Mouse (Mus musculus): ENCODE measurements around the gene Fam178b. TPM values are rescaled to one million over a fixed set of nuclear protein-coding genes. Genes with fewer than 3 reads are reported as not detected.
A peak's percentile ranks its signal among the peaks of the same experiment; 100 is the strongest.

Fam178b gene
- total RNA-seq, 2 experiments from 2014 or later: 0.83 TPM; not detected in 1

DNA sequence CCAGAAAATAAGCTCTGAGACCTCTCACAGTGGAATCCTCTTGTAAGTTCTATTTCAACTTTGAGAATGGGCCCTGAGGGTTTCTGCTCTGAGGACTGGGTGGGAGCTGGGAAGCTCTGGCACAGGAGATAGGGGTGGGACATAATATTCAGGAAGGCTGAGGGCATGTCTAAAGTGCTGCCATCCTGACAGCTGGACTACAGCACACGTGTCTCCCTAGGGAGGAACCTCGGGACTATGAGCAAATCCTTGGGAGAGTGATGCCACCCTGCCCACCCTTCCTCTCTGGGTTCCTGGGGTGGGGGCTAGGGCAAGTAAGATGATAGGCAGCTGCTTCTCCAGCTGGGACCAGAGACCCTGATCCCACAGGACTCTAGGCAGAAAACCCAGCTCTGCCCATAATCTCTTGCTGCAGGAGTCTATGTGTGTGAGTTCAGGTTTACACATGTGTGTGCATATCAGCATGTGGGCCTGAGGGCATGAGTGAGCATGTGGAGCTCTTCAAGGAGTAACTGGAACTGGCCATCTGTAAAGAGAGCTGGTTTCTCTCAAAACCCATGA, 110.8 kb downstream of the Fam178b start:
- DNase-seq (ENCODE audit: low spot score): no peak
- intact Hi-C loops (cut with DNase I): no loop called here

DNA sequence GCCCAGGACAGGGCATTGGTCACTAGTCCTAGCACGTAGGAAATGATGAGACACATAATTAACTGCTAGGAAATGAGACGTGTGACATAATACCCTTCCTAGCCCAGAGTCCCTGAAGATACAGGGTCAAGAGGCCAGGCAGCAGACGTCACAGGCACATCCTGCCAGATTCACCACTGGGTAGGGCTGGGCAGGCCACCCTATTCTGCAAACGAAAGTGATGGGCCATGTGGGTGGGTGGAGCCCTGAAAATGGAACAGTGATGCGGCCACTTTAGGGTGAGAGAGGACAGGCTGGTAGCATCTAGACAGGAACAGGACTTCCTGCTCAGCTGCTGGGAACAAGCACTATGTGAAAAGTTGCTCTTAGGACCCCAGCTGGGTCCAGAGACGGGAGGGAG, 111.4 kb downstream of the Fam178b start:
- no peak for DNase-seq (ENCODE audit: low spot score)
- intact Hi-C loops (cut with DNase I): no loop called here

DNA sequence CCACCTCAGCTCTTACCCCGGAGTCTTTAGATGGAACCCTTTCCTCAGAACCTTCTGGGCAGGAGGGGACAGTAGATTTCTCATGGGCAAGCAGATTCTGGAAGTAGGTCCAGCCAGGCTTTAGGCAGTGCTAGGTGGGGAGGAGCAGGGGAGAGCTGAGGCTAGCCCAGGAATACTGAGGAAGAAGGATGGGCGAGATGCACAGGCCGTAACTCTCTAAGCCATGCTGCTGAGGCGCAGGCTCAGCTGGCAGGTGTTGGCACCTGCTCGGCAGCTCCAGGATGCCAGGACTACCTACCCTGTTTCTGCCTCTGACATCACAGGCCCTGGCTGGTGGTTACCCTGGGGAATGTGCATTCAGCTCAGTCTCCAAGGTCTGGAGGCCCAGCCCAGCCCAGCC, 112.7 kb downstream of the Fam178b start:
- DNase-seq (ENCODE audit: low spot score): no peak
- intact Hi-C loops (cut with DNase I): no loop called here

DNA sequence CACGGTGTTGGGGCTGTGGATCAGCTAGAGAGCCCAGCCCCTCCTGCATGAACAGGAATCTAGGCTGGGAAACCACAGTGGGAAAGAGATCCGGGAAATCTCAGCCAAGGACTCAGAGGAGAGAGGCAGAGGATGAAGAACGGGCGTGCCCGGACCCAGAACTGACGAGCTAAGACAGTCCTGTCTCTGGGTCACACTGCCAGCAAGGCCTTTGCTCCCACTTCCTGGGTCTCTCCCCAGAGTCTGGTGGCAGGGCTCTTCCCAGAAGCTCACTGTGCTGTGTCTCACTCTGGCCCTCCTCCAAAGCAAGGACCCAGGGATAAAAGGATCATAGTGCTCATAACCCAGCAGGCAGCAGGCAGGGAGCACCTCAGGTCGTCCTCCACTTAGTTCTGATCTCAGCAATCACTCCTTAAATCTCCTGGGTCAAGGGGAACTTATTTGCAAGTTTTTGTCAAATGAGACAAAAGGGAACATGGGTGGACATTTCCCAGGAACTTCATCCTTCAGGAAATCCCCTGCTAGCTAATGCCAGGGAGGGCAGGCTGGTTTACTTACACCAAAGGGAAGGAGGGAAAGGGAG, 113.2 kb downstream of the Fam178b start:
- no peak for DNase-seq (ENCODE audit: low spot score)
- intact Hi-C loops (cut with DNase I): no loop called here

DNA sequence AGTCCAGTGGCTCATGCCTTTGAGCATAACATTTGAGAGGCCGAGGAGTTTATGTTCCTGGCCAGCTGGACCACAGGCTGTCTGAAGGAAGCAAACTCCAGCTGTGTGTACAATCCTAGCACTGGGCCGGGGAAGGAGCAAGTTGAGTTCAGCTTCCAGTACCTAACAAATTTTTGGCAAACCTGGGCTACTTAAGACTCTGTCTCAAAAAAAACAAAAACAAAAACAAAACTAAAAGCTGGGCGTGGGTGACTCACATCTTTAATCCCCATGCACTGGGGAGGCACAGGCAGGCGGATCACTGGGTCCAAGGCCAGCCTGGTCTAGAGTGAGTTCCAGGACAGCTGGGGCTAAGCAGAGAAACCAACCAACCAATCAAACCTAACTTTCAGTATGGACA, 114.2 kb downstream of the Fam178b start:
- intact Hi-C loops (cut with DNase I): no loop called here
- DNase-seq (ENCODE audit: low spot score): no peak

- DNase-seq (ENCODE audit: low spot score): no peak
- intact Hi-C loops (cut with DNase I): no loop called here
Measured at GRCm38 (mm10) chr1:36567818-36568603, 115.0 kb downstream of the Fam178b start.

- no peak for DNase-seq (ENCODE audit: low spot score)
- intact Hi-C loops (cut with DNase I): no loop called here
Measured at GRCm38 (mm10) chr1:36566425-36566824, 116.6 kb downstream of the Fam178b start.

- DNase-seq (ENCODE audit: low spot score): peak; percentile 66
- intact Hi-C loops (cut with DNase I): no loop called here
Measured at GRCm38 (mm10) chr1:36564101-36564500, 118.9 kb downstream of the Fam178b start.

- intact Hi-C loops (cut with DNase I): no loop called here
- no peak for DNase-seq (ENCODE audit: low spot score)
Measured at GRCm38 (mm10) chr1:36563632-36564031, 119.4 kb downstream of the Fam178b start.

DNA sequence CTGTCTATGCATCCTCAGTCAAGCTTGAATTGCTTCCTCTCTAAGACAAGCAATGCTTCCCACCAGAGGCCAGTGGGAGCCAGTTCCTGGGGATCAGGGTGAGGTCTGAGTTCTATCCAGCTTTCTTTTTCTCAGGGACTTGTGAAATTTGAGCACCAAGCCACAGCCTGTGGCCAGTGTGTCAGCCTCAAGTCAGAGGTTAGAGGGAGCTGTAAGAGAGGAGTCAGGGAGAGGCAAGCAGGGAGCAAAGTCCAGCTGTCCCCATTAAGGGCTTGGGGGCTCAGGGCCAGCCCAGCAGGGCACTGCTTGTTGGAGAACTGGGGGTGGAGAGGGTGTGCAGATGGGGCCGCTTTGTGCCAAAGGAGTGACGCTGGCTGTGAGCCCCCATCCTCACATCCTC, 119.8 kb downstream of the Fam178b start:
- intact Hi-C loops (cut with DNase I): no loop called here
- DNase-seq (ENCODE audit: low spot score): peak; percentile 42

DNA sequence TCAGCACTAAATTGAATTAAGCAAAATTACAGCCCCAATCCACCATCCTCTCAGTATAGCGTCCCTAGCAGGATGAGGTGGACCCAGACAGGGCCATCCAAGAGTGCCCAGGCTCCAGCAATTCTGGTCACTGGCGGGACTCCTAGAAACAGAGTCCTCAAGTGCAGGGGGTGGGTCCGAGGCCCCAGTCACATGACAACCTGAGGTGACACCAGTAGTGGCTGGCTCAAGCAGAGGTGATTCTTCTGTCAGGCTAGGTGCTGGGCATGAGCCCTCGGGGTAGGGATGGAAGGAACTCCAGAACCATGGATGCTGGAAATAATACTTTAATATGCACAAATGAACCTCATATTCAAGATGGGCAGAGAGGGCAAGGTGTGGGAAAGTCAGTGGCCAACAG, 120.6 kb downstream of the Fam178b start:
- intact Hi-C loops (cut with DNase I): no loop called here
- no peak for DNase-seq (ENCODE audit: low spot score)

DNA sequence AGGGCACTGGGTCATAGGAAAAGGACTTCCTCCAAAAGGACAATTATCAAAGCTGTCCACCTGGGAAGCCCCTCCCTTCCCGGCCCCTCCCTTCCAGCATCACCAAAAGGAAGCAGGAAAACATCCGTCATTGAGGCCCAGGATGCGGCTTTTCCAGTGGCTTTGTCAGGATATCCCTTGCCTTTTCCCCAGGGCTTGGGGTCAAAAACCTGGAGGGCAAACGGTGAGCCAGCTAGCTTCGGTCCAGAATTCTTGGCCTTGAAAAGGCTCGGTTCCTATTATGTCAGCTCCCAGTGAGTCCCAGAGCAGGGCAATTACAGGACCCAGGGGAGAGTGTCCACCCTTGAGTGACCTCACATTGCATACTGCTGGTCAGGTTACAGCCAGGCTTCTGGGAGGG, 122.1 kb downstream of the Fam178b start:
- peak; percentile 44 for DNase-seq (ENCODE audit: low spot score)
- intact Hi-C loops (cut with DNase I): no loop called here

- no peak for DNase-seq (ENCODE audit: low spot score)
- intact Hi-C loops (cut with DNase I): loop anchor here (2.0 kb wide), 2 partner anchors 21 to 53 kb away; no protein-coding TSS in a partner anchor
Measured at GRCm38 (mm10) chr1:36559888-36560287, 123.1 kb downstream of the Fam178b start.

DNA sequence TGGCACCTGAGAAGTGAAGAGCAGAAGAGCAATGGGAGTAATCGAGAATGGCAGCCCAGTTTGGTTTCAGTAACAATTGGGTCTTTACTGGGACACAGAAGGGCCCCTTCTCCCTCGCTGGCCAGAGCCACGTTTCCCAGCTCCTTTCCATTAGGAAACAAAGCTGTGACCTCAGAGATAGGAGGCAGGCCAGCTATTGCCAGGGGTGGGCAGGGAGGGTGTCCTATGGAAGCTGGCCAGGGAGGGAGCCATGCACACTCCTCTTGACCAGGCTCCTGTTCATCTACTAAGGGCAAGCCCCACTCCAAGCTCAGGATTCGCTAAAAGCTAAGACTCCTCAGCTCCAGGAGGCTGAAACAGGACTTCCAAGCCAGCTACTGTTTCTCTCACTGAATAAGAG, 123.7 kb downstream of the Fam178b start:
- intact Hi-C loops (cut with DNase I): loop anchor here (2.0 kb wide), 2 partner anchors 22 to 54 kb away; no protein-coding TSS in a partner anchor
- no peak for DNase-seq (ENCODE audit: low spot score)

GRCm38 (mm10) chr1:36558031-36558993, 124.7 kb downstream of the Fam178b start, which contains the start of gene Sema4c:
Gene Sema4c, minus strand, starts transcription at chr1:36558349.
- peak; percentile 60 for DNase-seq (ENCODE audit: low spot score)
- intact Hi-C loops (cut with DNase I): loop anchor here (2.0 kb wide), 2 partner anchors 22 to 54 kb away; no protein-coding TSS in a partner anchor

- DNase-seq (ENCODE audit: low spot score): peak; percentile 86
- intact Hi-C loops (cut with DNase I): loop anchor here (2.0 kb wide), 3 partner anchors 23 to 77 kb away; no protein-coding TSS in a partner anchor
Measured at GRCm38 (mm10) chr1:36557457-36558011, 125.4 kb downstream of the Fam178b start.

DNA sequence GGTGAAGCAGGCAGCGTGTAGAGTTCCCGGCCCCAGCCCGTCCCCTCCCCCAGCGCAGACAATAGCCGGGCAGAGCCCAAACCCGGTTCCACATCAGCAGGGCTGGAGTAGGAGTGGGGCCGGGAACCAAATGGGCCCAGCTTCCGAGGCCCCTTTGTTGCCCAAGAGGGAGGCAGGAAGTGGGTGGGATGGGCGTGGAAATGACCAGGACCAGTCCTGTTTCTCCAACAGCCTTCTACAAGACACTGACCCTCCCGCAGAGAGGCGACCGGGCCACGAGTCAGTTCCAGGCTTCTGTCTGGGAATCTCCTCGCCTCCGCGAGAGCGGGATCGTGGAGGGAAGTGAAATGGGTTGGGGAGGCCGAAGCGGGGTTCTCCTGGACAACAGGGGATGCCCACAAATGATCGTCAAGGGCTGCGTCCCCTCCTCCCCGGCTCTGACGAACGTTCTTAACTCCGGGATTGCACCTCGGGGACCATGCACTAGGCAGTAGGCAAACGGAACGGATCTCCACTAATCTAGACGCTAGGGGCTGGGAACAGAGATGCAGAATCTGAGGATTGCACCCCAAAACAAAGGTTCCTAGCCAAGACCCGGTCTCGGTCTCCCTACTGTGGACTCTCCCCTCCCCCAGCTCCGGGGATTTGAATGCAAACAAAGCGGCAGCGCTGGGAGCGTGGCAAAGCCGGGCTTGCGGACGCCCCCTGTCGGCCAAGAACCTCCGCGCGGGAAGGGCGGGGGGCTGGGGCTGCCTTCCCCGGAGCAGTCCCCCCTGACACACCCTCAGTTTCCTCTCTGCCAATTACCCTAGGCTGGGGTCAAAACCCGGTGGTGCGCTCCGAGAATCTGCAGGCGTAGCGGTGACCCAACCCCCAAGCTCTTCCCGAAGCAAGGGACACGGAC, 126.2 kb downstream of the Fam178b start:
- intact Hi-C loops (cut with DNase I): loop anchor here (2.0 kb wide), 1 partner anchor 78 kb away; no protein-coding TSS in a partner anchor

DNA sequence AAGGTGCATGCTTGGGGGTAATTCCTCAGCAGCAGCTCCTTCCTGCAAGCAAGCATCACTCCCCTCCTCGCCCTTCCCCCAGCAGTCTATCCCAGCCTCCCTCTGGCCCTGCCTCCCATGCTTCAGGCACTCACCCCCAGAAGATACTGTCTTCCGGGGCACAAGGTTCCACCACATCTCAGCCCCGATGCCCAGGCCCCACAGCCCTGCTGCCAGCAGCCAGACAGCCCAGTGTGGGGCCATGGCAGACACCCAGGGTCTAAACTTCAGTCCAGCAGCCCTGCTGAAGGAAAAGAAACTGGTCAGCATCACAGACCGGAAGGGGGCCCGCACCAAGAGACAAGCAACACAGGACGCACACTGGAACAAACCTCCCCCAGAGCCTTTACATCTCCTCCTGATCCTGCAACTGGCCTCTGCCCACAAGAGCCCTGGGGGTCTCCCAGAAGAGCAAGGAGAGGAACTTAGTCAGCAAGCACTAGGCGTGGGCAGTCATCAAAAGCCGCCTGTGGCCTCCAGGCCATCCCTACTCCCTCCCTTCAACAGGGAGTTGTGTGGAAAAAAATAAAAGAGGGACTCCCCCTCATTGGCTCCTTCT, 127.1 kb downstream of the Fam178b start:
- no peak for DNase-seq (ENCODE audit: low spot score)
- intact Hi-C loops (cut with DNase I): loop anchor here (2.0 kb wide), 2 partner anchors 35 to 79 kb away; no protein-coding TSS in a partner anchor

More for the DNA sequence above, 126.2 kb downstream of the Fam178b start:
- peak; percentile 90 for DNase-seq (ENCODE audit: low spot score)

Data from heart, postnatal 25 days (tissue).